Mouse (Mus musculus): ENCODE results near the gene Sox6.
A peak's percentile ranks its signal among the peaks of the same experiment; 100 is the strongest.

The Sox6 gene

GRCm38 (mm10) chr7:115545585-115546374 is 492.8 kb downstream of the Sox6 start:
- DNase-seq = no peak

- DNase-seq = no peak
These were observed 495.0 kb downstream of the Sox6 start for GRCm38 (mm10) chr7:115543596-115543995.

- DNase-seq = no peak
These were observed 498.3 kb downstream of the Sox6 start for GRCm38 (mm10) chr7:115540261-115540660.

GRCm38 (mm10) chr7:115539003-115539402 is 499.6 kb downstream of the Sox6 start:
- DNase-seq = no peak

- DNase-seq = no peak
These were observed 501.0 kb downstream of the Sox6 start for GRCm38 (mm10) chr7:115537636-115538035.

- no peak for DNase-seq
These were observed 502.1 kb downstream of the Sox6 start for GRCm38 (mm10) chr7:115536521-115536920.

- DNase-seq = no peak
These were observed 506.7 kb downstream of the Sox6 start for GRCm38 (mm10) chr7:115531875-115532274.

- no peak for DNase-seq
These were observed 507.4 kb downstream of the Sox6 start for GRCm38 (mm10) chr7:115531217-115531616.

GRCm38 (mm10) chr7:115517701-115518100 is 520.9 kb downstream of the Sox6 start:
- DNase-seq = no peak

- DNase-seq = no peak
These were observed 524.9 kb downstream of the Sox6 start for GRCm38 (mm10) chr7:115513681-115514080.

- DNase-seq = peak in 1 of 2 experiments; percentile 11
These were observed 526.8 kb downstream of the Sox6 start for GRCm38 (mm10) chr7:115511777-115512176.

GRCm38 (mm10) chr7:115511091-115511490 is 527.5 kb downstream of the Sox6 start:
- DNase-seq = no peak

- DNase-seq = no peak
These were observed 528.6 kb downstream of the Sox6 start for GRCm38 (mm10) chr7:115510045-115510444.

- DNase-seq = no peak
These were observed 532.2 kb downstream of the Sox6 start for GRCm38 (mm10) chr7:115506385-115506784.

GRCm38 (mm10) chr7:115501497-115501896 is 537.1 kb downstream of the Sox6 start:
- DNase-seq = peak in 1 of 2 experiments; percentile 4

- no peak for DNase-seq
These were observed 537.8 kb downstream of the Sox6 start for GRCm38 (mm10) chr7:115500825-115501224.

GRCm38 (mm10) chr7:115500170-115500569 is 538.4 kb downstream of the Sox6 start:
- no peak for DNase-seq

- no peak for DNase-seq
These were observed 546.9 kb downstream of the Sox6 start for GRCm38 (mm10) chr7:115491721-115492120.

- peak; percentile 22 to 32 for DNase-seq
These were observed 549.0 kb downstream of the Sox6 start for GRCm38 (mm10) chr7:115489608-115490007.

- no peak for DNase-seq
These were observed 552.2 kb downstream of the Sox6 start for GRCm38 (mm10) chr7:115486431-115486830.

- no peak for DNase-seq
These were observed 552.8 kb downstream of the Sox6 start for GRCm38 (mm10) chr7:115485664-115486409.

GRCm38 (mm10) chr7:115477763-115478162 is 560.8 kb downstream of the Sox6 start:
- DNase-seq = no peak

- DNase-seq = no peak
These were observed 561.5 kb downstream of the Sox6 start for GRCm38 (mm10) chr7:115476881-115477665.

All from kidney, postnatal 4 days (tissue).